Mouse (Mus musculus): ENCODE measurements at regions not wholly inside any gene's neighbourhood (a gene's known extent, or its start where the extent isn't known, plus 50 kb on each side); places are given as distances from the start of the nearest gene placed in this dataset.
A peak's percentile ranks its signal among the peaks of the same experiment; 100 is the strongest.

DNA sequence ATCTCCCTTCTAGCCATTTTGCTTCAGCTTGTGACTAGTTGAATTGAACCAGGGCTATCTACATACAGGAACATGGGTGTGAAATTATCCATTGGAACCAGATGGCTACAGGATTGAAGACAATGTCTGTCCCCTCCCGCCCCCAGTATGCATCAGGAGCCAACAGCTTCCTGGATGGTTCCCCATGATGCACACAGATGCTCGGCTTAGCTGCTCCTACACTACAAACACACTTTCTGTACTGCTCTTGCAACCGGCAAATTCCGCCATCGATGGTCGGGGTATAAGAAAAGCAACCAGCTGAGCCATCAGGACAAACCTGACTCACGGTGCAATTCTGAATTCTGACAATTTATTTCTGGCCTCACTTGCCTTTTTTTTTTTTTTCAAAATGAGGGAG, 258.9 kb downstream of the Tle3 start:
- H3K4me1 ChIP-seq (replicated peaks; ENCODE audit: control insufficient read depth, insufficient read depth, low read length): no peaks in the 10 kb centered on the region
- H3K4me2 ChIP-seq (replicated peaks): no peak overlapping the region
- no peak overlapping the region for H3K27ac ChIP-seq
- no peaks in the 10 kb centered on the region for H3K36me3 ChIP-seq (replicated peaks; ENCODE audit: control insufficient read depth, insufficient read depth)
- no peak for ATAC-seq (ENCODE audit: low FRiP score)
- no peak for DNase-seq (ENCODE audit: low spot score)
- no peak overlapping the region for H3K4me3 ChIP-seq (replicated peaks; ENCODE audit: low read length)
- 75% methylated on average over 7 of the region's 7 CpGs for WGBS
- no peak overlapping the region for H3K9ac ChIP-seq
- no peaks in the 10 kb centered on the region; the same call in 1 of the 2 replicates for H3K27me3 ChIP-seq (ENCODE audit: control insufficient read depth, insufficient read depth, low read length)
- H3K9me3 ChIP-seq (ENCODE audit: control insufficient read depth, low read length): no peaks in the 10 kb centered on the region

DNA sequence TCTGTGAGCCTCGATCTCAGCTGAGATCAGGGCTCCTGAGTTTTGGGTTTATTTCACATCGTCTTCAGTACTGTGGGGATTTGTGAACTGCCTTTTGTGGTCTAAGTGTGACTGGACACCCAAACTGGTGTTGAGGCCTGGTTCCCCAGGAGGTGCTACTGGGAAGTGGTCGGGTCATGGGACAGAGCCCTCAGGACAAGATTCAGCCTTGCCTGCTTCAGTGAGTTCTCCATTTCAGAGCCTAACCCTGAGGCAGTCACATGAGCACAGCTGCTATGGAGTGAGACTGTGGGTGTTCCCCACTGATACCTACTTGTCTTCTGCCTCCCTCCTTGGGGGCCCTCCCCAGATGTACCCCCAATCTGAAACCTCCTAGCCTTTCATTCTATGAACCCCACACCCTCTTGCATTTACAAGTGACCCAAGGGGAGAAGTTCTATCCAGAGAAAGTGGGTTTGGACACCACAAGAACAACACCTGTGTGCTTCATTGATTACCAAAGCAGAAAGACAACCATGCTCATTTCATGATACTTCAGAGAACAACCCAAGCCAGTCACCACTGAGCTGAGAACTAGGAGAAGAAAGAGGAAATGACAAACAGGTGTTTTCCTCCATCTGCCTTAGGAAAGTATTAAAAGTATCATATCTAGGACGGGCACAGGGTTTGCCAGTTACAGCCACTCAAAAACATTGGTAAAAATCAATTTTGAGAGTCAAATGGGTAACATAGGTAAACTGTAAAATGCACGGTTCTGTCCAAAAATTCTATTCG, 255.8 kb downstream of the Tle3 start:
- Histone ChIP-seq H3K36me3 (replicated peaks; ENCODE audit: control insufficient read depth, insufficient read depth) (no peaks in the 10 kb centered on the region), H3K9ac (no peak overlapping the region), H3K4me2 (replicated peaks) (no peak overlapping the region), H3K4me1 (replicated peaks; ENCODE audit: control insufficient read depth, insufficient read depth, low read length) (peaks cover 15% of the 10 kb centered on the region), H3K27ac (no peak overlapping the region), H3K9me3 (ENCODE audit: control insufficient read depth, low read length) (no peaks in the 10 kb centered on the region), H3K4me3 (replicated peaks; ENCODE audit: low read length) (no peak overlapping the region), H3K27me3 (ENCODE audit: control insufficient read depth, insufficient read depth, low read length) (peaks cover 12% of the 10 kb centered on the region)
- ATAC-seq (ENCODE audit: low FRiP score): no peak
- 82% methylated on average over 6 of the region's 6 CpGs for WGBS
- DNase-seq (ENCODE audit: low spot score): no peak

DNA sequence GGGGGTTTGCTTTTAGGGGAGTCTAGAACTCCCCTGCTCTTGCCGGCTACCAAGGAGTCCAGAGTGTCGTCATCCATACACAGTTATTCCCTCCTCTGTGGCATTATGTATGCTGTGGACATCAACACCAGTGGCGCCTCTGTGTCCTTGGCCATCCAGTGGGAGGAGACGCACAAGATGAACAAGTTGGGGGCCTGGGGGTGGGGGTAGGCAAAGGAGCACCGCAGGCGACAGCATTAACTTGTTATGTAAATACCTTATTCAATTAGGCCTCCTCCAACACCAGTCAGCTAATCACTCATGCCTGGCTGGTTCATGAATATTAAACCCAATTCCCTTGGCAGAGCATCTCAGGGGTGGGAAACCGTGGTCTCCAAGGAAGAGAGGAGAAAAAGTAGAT, 250.8 kb downstream of the Tle3 start:
- ATAC-seq (ENCODE audit: low FRiP score) (peak; percentile 73; the same call in 1 of the 2 replicates), DNase-seq (ENCODE audit: low spot score) (peak; percentile 57)
- H3K9me3 ChIP-seq (ENCODE audit: control insufficient read depth, low read length): no peaks in the 10 kb centered on the region
- no peak overlapping the region for H3K9ac ChIP-seq
- H3K4me1 ChIP-seq (replicated peaks; ENCODE audit: control insufficient read depth, insufficient read depth, low read length): peaks cover 32% of the 10 kb centered on the region
- H3K36me3 ChIP-seq (replicated peaks; ENCODE audit: control insufficient read depth, insufficient read depth): no peaks in the 10 kb centered on the region
- no peak overlapping the region for H3K4me3 ChIP-seq (replicated peaks; ENCODE audit: low read length)
- H3K27ac ChIP-seq: no peak overlapping the region
- 6% methylated on average over 7 of the region's 7 CpGs for WGBS
- H3K4me2 ChIP-seq (replicated peaks): no peak overlapping the region
- peaks cover 18% of the 10 kb centered on the region for H3K27me3 ChIP-seq (ENCODE audit: control insufficient read depth, insufficient read depth, low read length)

- Histone ChIP-seq H3K27me3 (ENCODE audit: control insufficient read depth, insufficient read depth, low read length) (peaks cover 18% of the 10 kb centered on the region), H3K27ac (no peak overlapping the region), H3K36me3 (replicated peaks; ENCODE audit: control insufficient read depth, insufficient read depth) (no peaks in the 10 kb centered on the region), H3K9me3 (ENCODE audit: control insufficient read depth, low read length) (no peaks in the 10 kb centered on the region), H3K9ac (no peak overlapping the region), H3K4me1 (replicated peaks; ENCODE audit: control insufficient read depth, insufficient read depth, low read length) (peaks cover 32% of the 10 kb centered on the region), H3K4me3 (replicated peaks; ENCODE audit: low read length) (no peak overlapping the region), H3K4me2 (replicated peaks) (no peak overlapping the region)
- no peak for DNase-seq (ENCODE audit: low spot score)
- WGBS: 69% methylated on average over 5 of the region's 5 CpGs
- no peak for ATAC-seq (ENCODE audit: low FRiP score)
These were observed 249.8 kb downstream of the Tle3 start for GRCm38 (mm10) chr9:61621939-61622338.

GRCm38 (mm10) chr9:61620786-61621185, 248.6 kb downstream of the Tle3 start:
- no peak for ATAC-seq (ENCODE audit: low FRiP score)
- WGBS: 63% methylated on average over 2 of the region's 2 CpGs
- peaks cover 33% of the 10 kb centered on the region for H3K4me1 ChIP-seq (replicated peaks; ENCODE audit: control insufficient read depth, insufficient read depth, low read length)

GRCm38 (mm10) chr9:61620105-61620504, 247.9 kb downstream of the Tle3 start:
- Histone ChIP-seq H3K27ac (no peak overlapping the region), H3K9me3 (ENCODE audit: control insufficient read depth, low read length) (no peaks in the 10 kb centered on the region), H3K4me2 (replicated peaks) (no peak overlapping the region), H3K4me3 (replicated peaks; ENCODE audit: low read length) (no peak overlapping the region), H3K36me3 (replicated peaks; ENCODE audit: control insufficient read depth, insufficient read depth) (no peaks in the 10 kb centered on the region), H3K9ac (no peak overlapping the region), H3K4me1 (replicated peaks; ENCODE audit: control insufficient read depth, insufficient read depth, low read length) (peaks cover 38% of the 10 kb centered on the region), H3K27me3 (ENCODE audit: control insufficient read depth, insufficient read depth, low read length) (peaks cover 10% of the 10 kb centered on the region)
- DNase-seq (ENCODE audit: low spot score) (no peak), ATAC-seq (ENCODE audit: low FRiP score) (no peak)
- 30% methylated on average over 4 of the region's 4 CpGs for WGBS

More at GRCm38 (mm10) chr9:61620786-61621185, 248.6 kb downstream of the Tle3 start:
- no peaks in the 10 kb centered on the region for H3K36me3 ChIP-seq (replicated peaks; ENCODE audit: control insufficient read depth, insufficient read depth)
- H3K9ac ChIP-seq: no peak overlapping the region
- no peak overlapping the region for H3K27ac ChIP-seq
- no peaks in the 10 kb centered on the region for H3K9me3 ChIP-seq (ENCODE audit: control insufficient read depth, low read length)
- no peak for DNase-seq (ENCODE audit: low spot score)
- no peak overlapping the region for H3K4me3 ChIP-seq (replicated peaks; ENCODE audit: low read length)
- H3K27me3 ChIP-seq (ENCODE audit: control insufficient read depth, insufficient read depth, low read length): peaks cover 16% of the 10 kb centered on the region
- no peak overlapping the region for H3K4me2 ChIP-seq (replicated peaks)

DNA sequence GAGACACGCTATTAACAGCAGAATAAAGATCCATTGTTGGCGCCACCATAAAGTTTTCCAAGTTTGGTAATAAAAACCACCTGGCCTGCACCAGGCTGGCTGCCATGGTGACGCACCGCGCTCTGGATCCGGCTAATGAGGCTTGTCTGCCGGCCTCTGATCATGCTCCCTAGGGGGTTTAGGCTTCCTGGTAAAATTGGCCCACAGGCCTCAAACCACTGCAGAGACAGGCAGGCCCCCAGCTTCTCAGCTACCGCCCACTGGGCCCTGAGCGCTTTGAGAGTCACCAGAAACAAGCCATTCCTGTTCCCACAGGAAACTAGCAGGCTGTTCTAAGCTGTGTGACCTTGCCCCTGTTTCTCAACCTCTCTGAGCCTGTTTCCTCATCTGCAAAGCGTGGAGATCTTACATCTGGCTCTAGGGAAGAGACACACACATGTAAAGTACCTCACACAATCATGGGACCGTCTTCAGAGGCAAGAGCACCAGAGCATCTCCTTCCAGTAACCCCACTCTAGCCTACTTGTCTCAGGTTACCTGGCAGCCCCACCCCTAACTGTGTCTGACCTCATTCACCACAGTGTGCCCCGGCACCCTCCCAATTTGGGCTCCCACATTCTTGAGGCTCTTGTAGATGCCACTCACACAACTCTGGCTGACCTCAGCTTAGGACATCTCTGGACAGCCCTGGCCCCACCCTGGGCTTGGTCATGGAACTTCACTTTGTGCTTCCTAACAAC, 246.5 kb downstream of the Tle3 start:
- peaks cover 6% of the 10 kb centered on the region for H3K27me3 ChIP-seq (ENCODE audit: control insufficient read depth, insufficient read depth, low read length)
- no peak for ATAC-seq (ENCODE audit: low FRiP score)
- H3K9ac ChIP-seq: no peak overlapping the region

DNA sequence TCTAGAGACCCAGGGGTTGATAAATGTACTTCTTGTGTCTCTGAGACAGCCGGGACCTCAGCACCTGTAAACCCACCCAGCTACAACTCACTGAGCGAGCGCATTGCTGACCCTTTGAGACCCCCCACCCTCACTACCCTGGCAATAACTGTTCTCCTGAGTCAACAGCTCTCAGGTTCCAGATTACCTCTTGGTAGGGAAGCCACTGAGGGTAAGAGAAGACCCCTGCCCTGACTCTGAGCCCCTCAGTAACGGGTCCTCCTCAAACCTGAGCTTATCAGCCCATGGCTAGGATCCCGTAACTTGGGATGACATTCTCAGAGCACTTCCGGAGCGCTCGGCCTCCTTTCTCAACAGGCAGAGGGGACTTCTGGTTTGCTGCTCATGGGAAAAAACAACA, 245.8 kb downstream of the Tle3 start:
- Histone ChIP-seq H3K4me3 (replicated peaks; ENCODE audit: low read length) (no peak overlapping the region), H3K27ac (no peak overlapping the region), H3K4me2 (replicated peaks) (no peak overlapping the region), H3K9me3 (ENCODE audit: control insufficient read depth, low read length) (peaks cover 2% of the 10 kb centered on the region; the same call in 1 of the 2 replicates), H3K4me1 (replicated peaks; ENCODE audit: control insufficient read depth, insufficient read depth, low read length) (peaks cover 23% of the 10 kb centered on the region; the same call in 1 of the 2 replicates), H3K27me3 (ENCODE audit: control insufficient read depth, insufficient read depth, low read length) (peaks cover 6% of the 10 kb centered on the region), H3K9ac (no peak overlapping the region), H3K36me3 (replicated peaks; ENCODE audit: control insufficient read depth, insufficient read depth) (no peaks in the 10 kb centered on the region)
- WGBS: 75% methylated on average over 8 of the region's 8 CpGs
- DNase-seq (ENCODE audit: low spot score) (no peak), ATAC-seq (ENCODE audit: low FRiP score) (no peak)

More for the DNA sequence above, 246.5 kb downstream of the Tle3 start:
- H3K27ac ChIP-seq: no peak overlapping the region
- H3K36me3 ChIP-seq (replicated peaks; ENCODE audit: control insufficient read depth, insufficient read depth): no peaks in the 10 kb centered on the region
- H3K4me1 ChIP-seq (replicated peaks; ENCODE audit: control insufficient read depth, insufficient read depth, low read length): peaks cover 29% of the 10 kb centered on the region
- H3K4me2 ChIP-seq (replicated peaks): no peak overlapping the region
- no peaks in the 10 kb centered on the region for H3K9me3 ChIP-seq (ENCODE audit: control insufficient read depth, low read length)
- H3K4me3 ChIP-seq (replicated peaks; ENCODE audit: low read length): no peak overlapping the region
- WGBS: 28% methylated on average over 12 of the region's 12 CpGs
- peak; percentile 54 for DNase-seq (ENCODE audit: low spot score)

DNA sequence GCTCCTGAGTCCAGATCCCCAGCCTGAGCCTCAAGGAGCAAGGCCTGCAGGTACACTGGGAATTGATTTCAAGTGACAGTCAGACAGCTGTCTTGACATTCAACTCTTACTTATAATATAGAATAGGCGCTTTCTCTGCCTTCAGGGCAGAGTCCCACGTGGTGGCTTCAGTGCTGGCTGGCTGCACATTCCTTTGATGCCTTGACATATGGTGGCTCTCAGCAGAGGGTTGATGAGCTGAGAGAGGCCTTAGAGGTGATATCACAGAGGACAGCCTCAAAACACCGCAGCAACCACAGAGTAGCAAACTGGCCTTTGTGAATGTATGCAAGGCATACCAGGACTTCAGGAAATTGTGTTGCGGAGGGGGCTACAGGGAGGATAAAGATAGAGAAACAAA, 243.4 kb downstream of the Tle3 start:
- Histone ChIP-seq H3K27ac (no peak overlapping the region), H3K4me2 (replicated peaks) (no peak overlapping the region), H3K4me3 (replicated peaks; ENCODE audit: low read length) (no peak overlapping the region), H3K9ac (no peak overlapping the region), H3K27me3 (ENCODE audit: control insufficient read depth, insufficient read depth, low read length) (peaks cover 8% of the 10 kb centered on the region; the same call in 1 of the 2 replicates), H3K36me3 (replicated peaks; ENCODE audit: control insufficient read depth, insufficient read depth) (no peaks in the 10 kb centered on the region), H3K4me1 (replicated peaks; ENCODE audit: control insufficient read depth, insufficient read depth, low read length) (0 out of 2 replicates have a peak, but pooled peaks cover 11% of the 10 kb centered on the region), H3K9me3 (ENCODE audit: control insufficient read depth, low read length) (peaks cover 4% of the 10 kb centered on the region; the same call in 1 of the 2 replicates)
- WGBS: 49% methylated on average over 4 of the region's 4 CpGs
- no peak for DNase-seq (ENCODE audit: low spot score)
- no peak for ATAC-seq (ENCODE audit: low FRiP score)

Measured in hindbrain, embryonic 14.5 days (tissue).